Mouse (Mus musculus) cerebral cortex, adult 2 months (tissue): Measurements from ENCODE around the gene Zmynd11.

Experiments used
- WGBS: fragments of 180-500 bp; shearing (Covaris S2); methylation state at CpG from one replicate; pipeline ENCODE4 v1.1.7; 2018; 5-methylcytosine and 5-hydroxymethylcytosine counted together

The Zmynd11 gene

DNA sequence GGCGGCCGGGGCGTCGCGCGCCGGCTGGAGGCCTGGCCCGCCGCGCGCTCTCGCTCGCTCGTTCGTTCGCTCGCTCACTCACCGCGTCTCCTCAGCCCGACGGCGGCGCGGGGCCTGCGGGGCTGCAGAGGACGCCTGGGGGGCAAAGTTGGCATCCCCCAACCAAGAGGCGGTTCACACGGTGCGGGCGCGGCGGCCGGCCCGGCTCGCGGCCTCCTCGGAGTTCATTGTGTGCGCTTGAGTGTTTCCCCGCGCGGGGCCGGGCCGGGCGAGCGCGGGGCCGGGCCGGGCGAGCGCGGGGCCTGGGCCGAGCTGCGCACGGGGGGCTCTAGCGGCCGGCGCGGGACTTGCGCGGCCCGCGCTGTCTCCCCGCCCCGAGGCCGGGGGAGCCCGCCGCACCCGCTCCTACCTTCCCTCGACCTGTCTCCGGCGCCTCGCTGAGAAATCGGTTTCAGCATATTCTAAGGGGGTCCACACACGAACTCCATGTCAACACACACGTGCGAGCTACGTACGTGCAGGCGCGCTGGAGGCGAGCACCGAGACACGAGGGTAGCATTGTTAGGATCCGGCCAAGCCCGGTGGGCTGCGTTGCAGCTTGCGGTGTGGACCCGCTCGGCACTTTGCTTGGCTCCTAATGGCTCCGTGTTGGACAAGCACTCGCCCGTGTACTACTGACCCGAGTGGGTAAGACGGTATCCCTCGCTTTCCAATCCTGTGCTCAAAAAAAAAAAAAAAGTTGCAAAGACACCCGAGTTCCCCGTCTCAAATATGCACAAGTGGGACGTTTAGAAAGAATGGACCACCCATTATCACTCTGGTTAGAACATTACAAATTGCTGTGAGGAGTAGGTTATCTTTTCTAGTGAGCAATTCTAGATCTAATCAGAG, at the start of gene Zmynd11:
Gene Zmynd11, minus strand, starts transcription at position 685 of the 891 bp plus-strand sequence.
- under 1% methylated on average over 98 of the region's 98 CpGs for WGBS

DNA sequence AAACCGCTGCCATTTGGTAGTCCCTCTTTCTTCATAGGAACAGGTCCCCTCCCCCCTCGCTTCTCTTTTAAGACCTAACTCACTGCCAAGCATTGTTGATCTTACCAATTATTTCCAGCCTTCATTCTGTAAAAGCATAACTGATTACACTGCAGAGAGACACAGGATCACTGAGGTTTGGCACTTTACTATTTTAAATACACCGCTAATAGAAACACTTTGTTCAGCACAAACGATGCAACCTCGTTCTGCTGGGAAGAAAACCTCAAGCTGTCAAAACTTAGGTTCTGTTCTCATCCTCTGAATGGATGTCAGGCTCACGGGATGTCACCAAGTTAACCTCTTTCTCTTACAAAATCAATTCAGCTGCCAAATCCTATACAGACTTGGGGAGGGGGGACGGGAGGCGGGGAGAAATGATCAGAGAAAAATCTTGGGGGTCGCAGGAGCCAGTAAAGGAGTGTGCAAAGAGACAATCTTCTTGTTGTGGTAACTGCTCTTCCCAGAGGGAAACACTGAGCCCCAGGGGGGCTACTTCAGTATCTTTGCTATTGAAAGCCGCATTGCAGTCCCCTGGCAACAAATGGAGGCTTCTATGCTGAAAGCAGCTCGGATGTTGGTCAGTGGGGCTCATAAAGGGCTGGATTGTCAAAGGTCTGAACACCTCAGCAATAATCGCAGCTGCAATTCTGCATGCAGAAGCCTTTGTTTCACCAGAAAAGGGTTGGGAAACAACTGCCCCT, 30.9 kb upstream of the Zmynd11 start:
- WGBS: 3% methylated on average over 12 of the region's 12 CpGs

DNA sequence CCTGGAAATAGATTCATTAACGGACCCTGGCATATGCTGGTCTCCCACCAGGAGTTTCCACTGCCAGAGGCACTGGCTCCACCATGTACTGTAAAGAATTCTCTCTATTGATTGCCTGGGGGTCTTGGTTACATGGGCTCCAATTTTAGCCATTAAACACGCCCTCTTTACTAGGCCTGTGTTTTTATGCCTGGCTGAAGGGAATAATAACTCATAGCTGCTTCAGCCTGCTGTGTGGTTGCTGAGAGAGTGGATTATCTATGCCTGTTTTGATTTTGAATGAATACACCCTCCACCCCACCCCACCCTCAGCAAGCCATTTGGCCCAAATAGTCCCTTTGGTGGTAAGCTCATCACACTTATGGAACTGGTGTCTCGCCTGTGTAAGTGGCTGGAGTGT, 20.9 kb upstream of the Zmynd11 start:
- 75% methylated on average over 3 of the region's 3 CpGs for WGBS

DNA sequence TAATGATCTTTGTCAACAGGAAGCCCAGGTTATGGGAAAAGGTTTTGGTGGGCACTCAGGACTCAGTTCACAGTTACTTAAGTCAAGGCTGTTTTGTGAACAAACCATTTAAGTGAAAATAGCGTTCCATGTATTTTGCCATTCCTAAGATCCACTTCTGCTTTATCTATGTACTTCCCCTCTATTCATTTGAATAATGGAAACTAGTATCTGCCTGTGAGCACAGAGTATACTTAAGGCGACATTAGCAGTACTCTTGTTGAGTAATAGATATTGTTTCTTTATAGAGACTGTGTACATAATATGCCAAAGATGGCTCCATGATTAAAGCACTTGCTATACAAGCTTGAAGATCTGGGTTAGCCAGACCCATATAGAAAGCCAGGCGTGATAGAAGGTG, 18.6 kb upstream of the Zmynd11 start:
- WGBS: 89% methylated on average over 3 of the region's 3 CpGs

DNA sequence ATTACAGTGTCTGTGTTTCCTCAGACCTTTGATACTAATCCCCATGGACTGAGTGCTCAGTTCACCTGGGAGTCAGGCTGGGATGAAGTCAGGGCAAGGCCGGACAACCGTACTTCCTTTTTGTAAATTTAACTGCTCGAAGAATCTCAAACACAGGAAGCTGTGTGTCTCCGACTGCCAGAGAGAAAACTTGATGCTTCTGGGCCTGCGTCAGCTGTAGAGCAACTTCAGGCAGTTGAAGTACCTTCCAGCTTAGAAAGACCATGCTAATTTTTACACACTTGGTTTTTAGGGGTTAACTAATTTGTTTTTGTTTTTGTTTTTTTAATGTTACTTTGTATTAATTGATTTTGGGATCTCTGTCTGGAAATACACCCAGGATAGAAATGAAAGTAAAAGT, 10.8 kb upstream of the Zmynd11 start:
- WGBS: 67% methylated on average over 5 of the region's 5 CpGs

DNA sequence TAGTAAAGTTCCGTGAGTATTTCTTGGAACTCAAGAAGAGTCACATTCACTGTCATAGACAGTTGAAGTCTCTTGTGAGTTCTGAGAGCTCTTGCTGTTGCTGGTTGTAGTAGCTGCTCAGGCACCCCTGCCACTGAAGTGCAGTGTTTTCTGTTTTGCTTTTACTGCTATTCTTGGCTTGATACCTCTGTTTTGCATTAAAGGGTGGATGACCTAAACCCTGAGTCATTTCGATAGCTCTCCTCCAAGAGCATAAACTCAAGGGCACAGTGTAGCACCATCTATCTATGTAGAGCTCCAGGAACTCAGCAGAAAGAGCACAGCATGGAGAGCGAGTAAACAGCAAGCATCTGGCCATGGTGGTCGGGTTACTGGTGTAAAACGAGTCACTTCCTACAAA, 2.1 kb upstream of the Zmynd11 start:
- WGBS: 70% methylated on average over 5 of the region's 5 CpGs

DNA sequence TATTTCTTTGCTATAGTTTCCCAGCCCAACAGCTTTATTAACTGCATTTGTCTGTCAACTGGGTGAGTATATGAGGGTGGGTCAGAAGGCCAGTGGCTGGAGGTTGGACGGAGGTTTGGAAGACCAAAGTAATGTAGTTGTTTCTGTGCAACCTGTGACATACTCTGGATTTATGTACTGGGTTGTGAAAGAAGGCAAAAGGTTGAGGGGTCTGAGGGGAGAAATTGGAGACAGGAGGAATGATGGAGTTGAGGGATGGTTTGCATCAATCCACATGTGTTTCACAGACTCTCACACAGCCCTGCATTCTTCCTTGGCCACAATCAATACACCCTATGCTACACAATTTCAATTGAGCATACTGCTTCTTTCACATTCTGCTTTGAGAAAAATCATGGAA, 1.4 kb upstream of the Zmynd11 start:
- 97% methylated on average over 1 of the region's 1 CpGs for WGBS

DNA sequence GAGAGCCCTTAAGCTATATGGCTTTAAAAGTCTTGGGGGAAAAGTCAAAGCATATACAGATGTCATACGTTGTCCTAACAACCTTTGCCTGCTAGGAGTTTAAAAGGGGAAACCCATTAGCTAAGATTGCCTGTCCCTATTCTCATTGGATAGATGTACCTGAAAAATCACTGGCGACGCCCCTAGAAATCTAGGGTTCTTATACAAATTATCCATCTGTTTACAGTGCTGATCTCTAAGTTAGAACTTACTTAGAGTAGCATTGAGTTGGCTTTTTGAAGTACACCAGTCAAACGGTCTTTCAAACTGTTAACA, 364 bp upstream of the Zmynd11 start:
- WGBS: 12% methylated on average over 4 of the region's 4 CpGs

DNA sequence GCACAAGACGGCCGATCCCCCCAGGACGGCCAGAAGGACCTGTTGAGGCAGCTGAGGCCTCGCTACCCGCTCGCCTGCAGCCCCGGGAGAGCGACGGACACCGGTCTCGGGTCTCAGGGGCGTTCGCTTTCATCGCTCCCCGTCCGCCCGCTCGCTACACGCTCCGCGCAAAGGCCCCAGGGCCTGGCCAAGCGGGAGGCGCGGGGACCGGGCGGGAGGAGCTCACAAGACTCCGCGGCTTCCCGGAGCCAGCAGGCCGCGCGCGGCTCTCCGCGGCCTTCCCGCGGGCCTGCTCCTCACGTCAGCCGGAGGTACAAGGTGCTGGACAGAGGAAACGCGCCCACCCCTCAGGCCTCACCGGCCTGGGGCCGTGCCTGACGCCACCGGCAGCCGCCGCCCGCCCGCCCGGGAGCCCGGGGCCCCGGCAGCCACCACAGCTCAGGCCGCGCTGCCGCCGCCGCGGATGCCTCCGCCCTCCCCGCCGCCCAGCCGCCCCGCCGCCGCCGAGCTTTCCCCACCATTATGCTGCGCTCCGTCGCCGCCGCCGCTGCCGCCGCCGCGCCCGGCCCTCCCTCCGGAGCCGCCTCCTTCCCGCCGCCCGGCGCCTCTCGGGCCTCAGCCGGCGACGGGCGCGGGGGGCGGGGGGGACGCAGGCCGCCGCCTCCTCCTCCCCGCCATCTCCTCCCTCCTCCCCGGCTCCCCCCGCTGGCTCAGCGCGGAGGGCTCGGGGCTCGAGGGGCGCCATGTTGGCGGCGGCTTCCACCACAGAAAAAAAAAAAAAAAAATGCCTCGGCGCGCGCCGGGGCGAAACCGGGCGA, 1.1 kb downstream of the Zmynd11 start:
- 1% methylated on average over 111 of the region's 111 CpGs for WGBS

DNA sequence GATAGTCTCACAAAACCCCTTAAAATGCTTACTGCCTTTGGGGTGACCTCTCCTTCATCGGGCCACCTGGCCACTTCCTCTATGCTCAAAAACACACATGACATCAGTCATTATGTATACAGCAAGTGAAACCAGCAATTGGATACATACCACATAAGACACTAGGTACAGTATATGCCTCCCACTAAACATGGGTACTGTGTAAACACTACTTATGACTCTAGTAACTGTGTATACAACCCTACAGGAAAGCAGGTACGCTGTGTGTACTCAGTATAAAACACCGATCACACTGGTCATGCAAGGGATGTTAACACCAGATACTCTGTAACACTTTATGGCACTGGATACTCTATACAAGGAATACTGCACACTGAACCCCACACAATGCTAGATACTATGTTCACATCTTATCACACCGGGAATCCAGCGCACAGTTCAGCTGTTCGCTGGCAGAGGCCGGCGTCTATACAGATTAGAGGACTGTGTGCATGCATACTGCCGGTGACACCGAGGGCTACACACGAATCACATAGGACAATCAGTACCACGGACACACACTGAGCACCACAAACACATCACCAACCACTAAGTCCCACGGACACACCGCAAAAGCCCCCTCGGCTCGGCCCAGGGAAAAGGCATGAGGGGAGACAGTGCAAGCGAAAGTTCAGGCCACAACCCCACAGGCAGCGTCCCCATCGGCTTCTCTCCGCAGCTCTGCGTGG, 1.9 kb downstream of the Zmynd11 start:
- 2% methylated on average over 21 of the region's 21 CpGs for WGBS

DNA sequence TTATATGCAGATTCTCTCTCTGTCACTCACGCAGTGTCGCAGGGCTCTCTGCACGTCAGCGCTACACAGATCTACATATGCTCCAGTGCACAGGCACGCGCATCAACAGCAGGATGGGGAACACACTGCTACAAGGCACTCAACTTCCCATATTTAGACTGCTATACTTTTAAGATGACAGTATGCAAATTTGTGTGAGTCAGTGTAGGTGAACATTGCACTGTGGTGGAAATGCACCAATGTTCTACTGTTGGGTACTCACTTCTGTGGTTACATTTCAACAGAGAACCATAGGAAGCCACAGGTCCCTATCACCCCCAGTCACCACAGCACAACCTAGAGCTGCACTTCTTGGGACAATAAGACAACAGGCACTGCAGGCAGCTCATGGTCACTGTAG, 5.1 kb downstream of the Zmynd11 start:
- WGBS: 30% methylated on average over 6 of the region's 6 CpGs

DNA sequence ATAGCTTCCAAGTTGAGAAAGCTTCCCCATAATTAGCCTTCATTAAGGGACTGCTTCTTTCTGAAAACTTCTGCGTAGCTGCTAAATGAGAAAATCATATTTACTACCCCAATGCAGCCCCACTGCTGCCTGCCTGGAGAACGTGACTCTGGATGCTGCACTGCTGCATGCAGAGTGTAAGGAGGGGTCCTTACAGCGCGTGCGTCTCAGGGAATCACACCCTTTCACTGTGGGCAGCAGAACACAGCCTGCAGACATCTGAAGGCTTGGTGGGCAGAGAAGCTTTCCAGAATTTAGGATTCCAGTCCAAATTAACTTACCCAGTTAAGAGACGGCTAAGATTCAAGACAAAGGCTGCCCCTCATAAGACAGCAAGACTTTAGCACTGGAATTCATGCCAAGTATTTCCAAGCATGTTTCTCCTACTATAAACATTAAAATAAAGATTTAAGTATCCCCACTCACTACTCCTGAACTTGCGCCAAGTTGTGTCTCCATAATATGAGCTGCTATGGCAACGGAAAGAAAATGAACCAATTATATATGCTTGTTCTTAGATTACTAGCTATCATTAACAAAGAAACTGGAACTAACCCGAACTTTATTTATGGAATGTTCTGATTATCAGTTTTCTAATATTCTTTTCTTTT, 7.2 kb downstream of the Zmynd11 start:
- 28% methylated on average over 9 of the region's 9 CpGs for WGBS

DNA sequence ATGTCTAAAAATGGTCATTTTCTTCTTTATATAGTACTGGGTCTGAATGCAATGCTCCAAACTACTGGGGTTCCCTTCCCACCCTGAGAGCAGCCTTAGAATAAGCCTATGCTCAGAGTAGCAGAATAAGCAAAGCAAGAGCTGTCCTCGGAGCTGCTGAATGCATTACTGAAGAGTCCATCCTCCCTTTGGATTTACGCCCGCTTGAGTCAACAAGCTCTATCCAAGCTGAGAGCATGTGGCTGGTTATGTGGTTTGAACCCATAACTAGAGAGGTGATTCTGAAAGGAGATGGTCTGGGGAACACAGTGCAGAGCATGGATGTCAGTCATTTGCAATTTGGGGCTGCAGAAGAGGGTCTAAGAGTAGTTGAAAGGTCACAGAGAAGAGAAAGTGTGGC, 11.4 kb downstream of the Zmynd11 start:
- 28% methylated on average over 3 of the region's 3 CpGs for WGBS

DNA sequence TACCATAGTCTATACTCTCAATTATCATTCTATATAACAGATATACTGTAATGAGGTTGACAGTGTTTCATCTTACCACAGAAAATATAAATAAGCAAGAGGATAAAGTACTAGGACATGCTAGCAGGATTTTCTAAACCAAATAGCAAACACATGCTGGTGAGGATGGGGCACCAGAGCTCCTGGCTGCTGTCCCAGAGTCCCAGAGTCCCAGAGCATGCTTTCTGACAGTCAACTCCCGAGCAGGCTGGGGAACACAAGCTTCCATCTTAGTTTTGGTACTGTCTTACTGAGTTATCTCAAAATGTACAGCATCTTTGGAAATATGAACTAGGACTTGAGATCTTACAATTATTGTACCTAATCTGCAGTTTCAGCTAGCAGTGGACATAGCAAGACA, 14.8 kb downstream of the Zmynd11 start:
- 24% methylated on average over 1 of the region's 1 CpGs for WGBS

DNA sequence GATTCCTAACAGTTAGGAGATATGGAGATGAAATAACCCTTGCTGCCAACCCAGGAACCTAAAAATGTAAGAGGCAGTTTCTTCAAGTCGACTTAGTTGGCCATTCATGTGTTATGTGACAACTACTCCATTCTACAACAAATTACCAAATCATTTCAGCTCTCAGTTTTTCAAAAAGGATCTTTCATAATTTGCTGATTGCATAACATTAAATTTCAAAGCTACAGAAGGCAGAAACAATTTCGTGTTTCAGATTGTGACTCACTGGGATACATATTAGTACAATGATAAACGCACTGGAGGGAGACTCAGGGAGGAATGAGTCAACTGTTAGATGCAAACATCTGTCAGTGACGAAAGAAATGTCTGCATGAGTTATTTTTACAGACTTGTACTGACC, 15.3 kb downstream of the Zmynd11 start:
- 31% methylated on average over 4 of the region's 4 CpGs for WGBS

DNA sequence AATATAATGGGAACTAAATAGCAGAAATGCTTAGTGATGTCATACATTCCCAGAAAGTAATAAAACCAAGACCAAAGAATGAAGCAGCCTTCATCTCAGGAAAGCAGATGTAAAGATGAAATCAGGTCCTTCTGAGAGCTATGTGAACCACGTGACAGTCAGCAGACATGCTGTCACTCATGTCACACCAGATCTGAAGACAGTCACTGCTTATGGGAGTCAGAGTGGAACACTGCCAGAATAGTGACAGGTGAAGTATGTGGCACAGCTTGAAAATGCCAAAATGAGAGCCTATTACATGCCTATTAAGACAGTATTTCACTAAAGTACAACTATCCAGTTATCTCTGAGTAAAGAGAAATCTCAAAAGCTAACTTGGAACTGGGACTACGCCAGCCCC, 26.9 kb downstream of the Zmynd11 start:
- WGBS: 77% methylated on average over 2 of the region's 2 CpGs

DNA sequence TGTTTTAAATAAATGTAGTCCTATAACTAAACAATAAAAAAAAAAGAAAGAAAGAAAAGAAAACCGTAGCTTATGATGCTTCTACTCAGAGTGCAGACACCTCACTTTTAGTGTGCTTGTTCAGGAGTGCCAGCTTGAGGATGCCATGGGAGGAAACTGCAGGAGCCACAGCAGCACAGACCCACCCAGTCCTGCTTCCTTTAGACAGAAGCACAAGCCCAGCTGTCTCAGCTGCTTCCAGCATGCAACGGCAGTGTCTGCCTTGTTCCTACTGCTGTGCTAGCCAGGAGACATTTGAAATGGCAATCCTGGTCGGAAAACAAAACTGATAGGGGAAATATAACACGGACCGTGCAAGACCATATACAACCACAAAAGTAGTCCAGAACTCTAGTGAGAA, 28.1 kb downstream of the Zmynd11 start:
- WGBS: 45% methylated on average over 5 of the region's 5 CpGs

DNA sequence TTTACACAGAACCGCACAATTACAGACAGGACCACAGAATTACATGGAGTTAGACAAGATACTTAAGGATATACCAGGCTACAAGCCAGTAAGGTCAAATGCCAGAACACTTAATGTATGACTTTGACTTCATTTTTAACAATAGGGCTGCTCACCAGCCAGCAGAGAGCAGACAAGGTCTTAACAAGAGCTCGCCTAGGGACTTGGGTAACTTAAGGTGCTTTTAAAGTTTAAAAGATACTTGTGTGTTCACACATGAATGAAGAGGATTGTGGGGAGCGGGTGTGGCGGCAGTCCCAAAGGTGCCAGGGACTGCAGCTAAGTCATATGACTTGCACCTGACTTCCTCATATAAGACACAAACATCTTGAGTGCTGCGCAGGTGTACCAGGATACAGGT, 32.9 kb downstream of the Zmynd11 start:
- 95% methylated on average over 4 of the region's 5 CpGs for WGBS

DNA sequence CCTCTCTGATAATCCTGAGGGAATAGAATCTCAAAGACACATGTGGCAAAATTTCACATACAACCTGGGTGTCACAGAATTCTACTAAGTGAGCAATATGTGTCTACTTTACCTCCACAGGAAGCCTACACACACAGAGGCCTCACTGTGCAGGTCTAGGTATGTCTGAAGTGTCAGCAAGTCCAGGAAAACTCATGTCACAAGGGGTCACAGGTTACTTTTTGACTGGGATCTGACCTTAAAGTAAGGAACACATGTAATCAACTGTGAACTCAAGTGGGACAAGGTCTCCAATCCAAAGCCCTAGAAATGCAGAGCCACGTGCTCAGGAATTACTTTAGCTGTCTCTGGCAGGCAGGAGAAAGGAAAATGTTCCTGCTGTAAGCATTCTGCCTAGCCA, 36.1 kb downstream of the Zmynd11 start:
- WGBS: 62% methylated on average over 1 of the region's 1 CpGs

DNA sequence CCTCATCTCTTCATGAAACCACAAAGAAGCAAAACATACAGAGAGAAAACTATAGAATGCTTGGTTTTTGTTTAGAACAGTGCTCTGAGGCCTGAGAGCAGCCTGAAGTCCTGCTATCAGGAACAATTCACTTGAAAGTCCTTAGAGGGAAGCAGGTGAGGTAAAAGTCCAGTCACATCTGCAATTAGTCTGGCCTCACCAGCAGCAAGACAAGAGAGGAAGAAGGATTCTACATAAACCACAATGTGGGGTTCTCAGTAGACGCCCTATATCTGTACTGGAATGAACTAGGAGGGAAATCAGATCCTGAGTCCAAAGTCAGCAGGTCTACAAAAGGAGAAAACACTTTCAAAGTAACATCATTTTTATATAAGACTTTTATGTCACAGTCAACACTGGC, 49.9 kb downstream of the Zmynd11 start:
- 97% methylated on average over 1 of the region's 1 CpGs for WGBS

DNA sequence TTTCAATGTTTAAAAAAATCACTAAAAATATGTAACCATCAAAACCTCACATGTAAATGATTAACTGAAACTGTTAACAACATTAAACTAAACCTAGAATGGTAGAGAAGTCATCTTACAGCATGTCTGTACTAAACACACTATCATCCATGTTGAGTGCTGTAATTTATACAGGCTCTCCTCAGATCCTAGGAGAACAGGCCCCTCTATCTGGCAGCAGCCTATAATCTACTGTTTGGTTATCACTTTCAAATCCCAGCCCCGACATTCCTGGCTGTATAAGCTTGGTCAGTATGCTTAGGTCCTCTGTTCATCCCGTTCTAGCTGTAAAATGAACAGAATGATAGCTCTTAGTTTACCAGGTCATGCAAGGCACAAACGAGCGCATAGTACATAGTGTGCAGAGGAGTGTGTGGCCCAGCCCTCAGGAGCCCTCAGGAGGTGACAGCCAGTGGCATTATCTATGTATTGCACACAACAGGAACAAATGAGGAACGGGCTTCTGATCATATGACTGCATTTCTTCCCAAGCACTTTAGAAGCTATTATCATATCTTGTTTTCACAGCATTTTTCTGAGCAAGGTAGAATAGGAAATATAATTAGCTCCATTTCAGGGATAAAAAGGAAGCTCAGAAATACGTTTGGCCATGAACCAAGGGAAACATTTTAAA, 51.5 kb downstream of the Zmynd11 start:
- WGBS: 68% methylated on average over 6 of the region's 6 CpGs
